Mouse (Mus musculus) gastrocnemius, postnatal 14 days (tissue): ENCODE results near the gene Ptpn1. TPM values are rescaled to one million over a fixed set of nuclear protein-coding genes. Genes with fewer than 3 reads are reported as not detected.

ENCODE experiments used
- DNase-seq: peaks from one replicate; pipeline ENCODE4 v3.0.0; 2021; ENCODE audit warnings: mixed read lengths
- intact Hi-C: fragments of 180-260 bp; cut with DNase I; formaldehyde crosslinking; loops from one replicate; pipeline ENCODE4 v1.15.1; 2025; ENCODE audit warnings: low total_unique reads
- total RNA-seq, 2 experiments: library from RNA; stranded (reverse); gene quantifications; 2 replicates each; pipeline ENCODE4 v1.2.3; 2021

Ptpn1 gene
- total RNA-seq, 2 experiments from 2014 or later: 13.9 to 15.6 TPM

GRCm38 (mm10) chr2:167941745-167942176 lies 9.9 kb downstream of the Ptpn1 start:
- intact Hi-C loops: no loop called here
- no peak for DNase-seq

GRCm38 (mm10) chr2:167942199-167942925 lies 10.5 kb downstream of the Ptpn1 start:
- intact Hi-C loops: no loop called here
- peak; percentile 60 for DNase-seq

GRCm38 (mm10) chr2:167942926-167943633 lies 11.2 kb downstream of the Ptpn1 start:
- intact Hi-C loops: no loop called here
- peak; percentile 48 for DNase-seq

- intact Hi-C loops: no loop called here
- no peak for DNase-seq
Observed at GRCm38 (mm10) chr2:167944193-167944592, 12.3 kb downstream of the Ptpn1 start.

- no peak for DNase-seq
- intact Hi-C loops: no loop called here
Observed at GRCm38 (mm10) chr2:167945451-167945850, 13.6 kb downstream of the Ptpn1 start.

GRCm38 (mm10) chr2:167947251-167947650 lies 15.4 kb downstream of the Ptpn1 start:
- intact Hi-C loops: no loop called here
- no peak for DNase-seq

GRCm38 (mm10) chr2:167948047-167948446 lies 16.2 kb downstream of the Ptpn1 start:
- intact Hi-C loops: no loop called here
- no peak for DNase-seq

GRCm38 (mm10) chr2:167948557-167948956 lies 16.7 kb downstream of the Ptpn1 start:
- intact Hi-C loops: no loop called here
- DNase-seq: no peak

- intact Hi-C loops: no loop called here
- no peak for DNase-seq
Observed at GRCm38 (mm10) chr2:167949250-167949649, 17.4 kb downstream of the Ptpn1 start.

- DNase-seq: no peak
- intact Hi-C loops: no loop called here
Observed at GRCm38 (mm10) chr2:167949808-167950207, 18.0 kb downstream of the Ptpn1 start.

- DNase-seq: no peak
- intact Hi-C loops: no loop called here
Observed at GRCm38 (mm10) chr2:167950681-167951080, 18.8 kb downstream of the Ptpn1 start.

GRCm38 (mm10) chr2:167951301-167952211 lies 19.7 kb downstream of the Ptpn1 start:
- intact Hi-C loops: no loop called here
- DNase-seq: no peak

- intact Hi-C loops: no loop called here
- DNase-seq: no peak
Observed at GRCm38 (mm10) chr2:167953819-167954218, 22.0 kb downstream of the Ptpn1 start.

- DNase-seq: no peak
- intact Hi-C loops: no loop called here
Observed at GRCm38 (mm10) chr2:167954928-167955327, 23.1 kb downstream of the Ptpn1 start.

- intact Hi-C loops: no loop called here
Observed at GRCm38 (mm10) chr2:167957539-167957938, 25.7 kb downstream of the Ptpn1 start.

GRCm38 (mm10) chr2:167958082-167958788 lies 26.4 kb downstream of the Ptpn1 start:
- intact Hi-C loops: no loop called here
- DNase-seq: peak; percentile 58

More at GRCm38 (mm10) chr2:167957539-167957938, 25.7 kb downstream of the Ptpn1 start:
- no peak for DNase-seq

- DNase-seq: peak; percentile 82
- intact Hi-C loops: no loop called here
Observed at GRCm38 (mm10) chr2:167958843-167959242, 27.0 kb downstream of the Ptpn1 start.

- no peak for DNase-seq
- intact Hi-C loops: no loop called here
Observed at GRCm38 (mm10) chr2:167959384-167959911, 27.6 kb downstream of the Ptpn1 start.

GRCm38 (mm10) chr2:167959996-167960395 lies 28.1 kb downstream of the Ptpn1 start:
- intact Hi-C loops: no loop called here
- no peak for DNase-seq
